Mouse (Mus musculus) forebrain, embryonic 15.5 days (tissue): ENCODE data around the gene Pdzd2. TPM values are rescaled to one million over a fixed set of nuclear protein-coding genes. Genes with fewer than 3 reads are reported as not detected.
A peak's percentile ranks its signal among the peaks of the same experiment; 100 is the strongest.

Experiments
- ATAC-seq: fragments of 200-750 bp; cut with Nextera tagmentation; replicated peaks from 2 replicates; pipeline ENCODE4 v1.8.0; 2017; ENCODE audit warnings: mild to moderate bottlenecking, moderate TSS enrichment, moderate library complexity
- H3K27ac ChIP-seq: fragments of 300-500 bp; sonication (generic); replicated peaks from 2 replicates; pipeline ENCODE4 v1.5.1; 2015; ENCODE audit warnings: mild to moderate bottlenecking, inconsistent platforms
- H3K27me3 ChIP-seq: fragments of 300-500 bp; sonication (generic); 2 replicates; pipeline ENCODE4 v1.6.1; 2015; ENCODE audit warnings: inconsistent platforms
- H3K36me3 ChIP-seq: fragments of 300-500 bp; sonication (generic); 2 replicates; pipeline ENCODE4 v1.6.1; 2015; ENCODE audit warnings: mild to moderate bottlenecking, inconsistent platforms
- H3K4me1 ChIP-seq: fragments of 300-500 bp; sonication (generic); 2 replicates; pipeline ENCODE4 v1.6.1; 2015; ENCODE audit warnings: inconsistent platforms
- H3K4me2 ChIP-seq: fragments of 300-500 bp; sonication (generic); replicated peaks from 2 replicates; pipeline ENCODE4 v1.6.1; 2015; ENCODE audit warnings: mild to moderate bottlenecking, inconsistent platforms
- H3K4me3 ChIP-seq: fragments of 300-500 bp; sonication (generic); 2 replicates; pipeline ENCODE4 v1.5.1; 2015; ENCODE audit warnings: mild to moderate bottlenecking, inconsistent platforms
- H3K9ac ChIP-seq: fragments of 300-500 bp; sonication (generic); replicated peaks from 2 replicates; pipeline ENCODE4 v1.6.1; 2015; ENCODE audit warnings: mild to moderate bottlenecking, inconsistent platforms
- H3K9me3 ChIP-seq: fragments of 300-500 bp; sonication (generic); 2 replicates; pipeline ENCODE4 v1.6.1; 2016; ENCODE audit warnings: inconsistent platforms
- WGBS: fragments of 180-500 bp; shearing (Covaris S2); methylation state at CpG from one replicate; pipeline ENCODE4 v1.1.7; 2015; ENCODE audit warnings: mixed read lengths; 5-methylcytosine and 5-hydroxymethylcytosine counted together
- polyA plus RNA-seq: library from polyadenylated mRNA; unstranded; fragments of >200 nt; fragmentation: Nextera tagmentation; extraction: Ambion mirVana; gene quantifications from 2 replicates; pipeline ENCODE4 v1.2.1, GENCODE M21; 2015

Pdzd2 gene
- polyA plus RNA-seq, 1 experiment from 2014 or later, result 10.3 TPM

DNA sequence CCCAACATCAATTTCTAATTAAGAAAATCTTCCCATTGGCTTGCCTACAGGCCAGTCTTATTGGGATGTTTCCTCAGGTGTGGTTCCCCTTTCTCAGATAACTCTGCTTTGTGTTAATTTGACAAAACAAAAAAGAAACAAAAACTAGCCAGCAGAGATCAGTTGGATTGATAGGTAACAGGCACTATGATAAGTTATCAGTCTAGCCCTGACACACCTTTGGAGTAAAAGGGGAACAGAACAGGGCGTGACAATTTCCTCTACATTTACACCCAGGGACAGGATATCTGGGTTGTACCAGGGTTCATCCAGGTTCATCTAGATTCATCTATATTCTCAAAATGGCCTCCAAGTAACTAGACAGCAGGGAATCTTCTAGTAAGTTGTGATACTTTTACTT is 18.0 kb upstream of the Pdzd2 start:
- no peaks in the 10 kb centered on the region for H3K9me3 ChIP-seq
- H3K4me1 ChIP-seq, result no peaks in the 10 kb centered on the region
- no peak for ATAC-seq
- H3K27ac ChIP-seq, result no peak overlapping the region
- WGBS, result 98% methylated on average over 1 of the region's 1 CpGs
- H3K9ac ChIP-seq, result no peak overlapping the region
- H3K4me3 ChIP-seq, result no peak overlapping the region
- H3K27me3 ChIP-seq, result no peaks in the 10 kb centered on the region
- H3K36me3 ChIP-seq, result no peaks in the 10 kb centered on the region
- H3K4me2 ChIP-seq, result no peak overlapping the region

DNA sequence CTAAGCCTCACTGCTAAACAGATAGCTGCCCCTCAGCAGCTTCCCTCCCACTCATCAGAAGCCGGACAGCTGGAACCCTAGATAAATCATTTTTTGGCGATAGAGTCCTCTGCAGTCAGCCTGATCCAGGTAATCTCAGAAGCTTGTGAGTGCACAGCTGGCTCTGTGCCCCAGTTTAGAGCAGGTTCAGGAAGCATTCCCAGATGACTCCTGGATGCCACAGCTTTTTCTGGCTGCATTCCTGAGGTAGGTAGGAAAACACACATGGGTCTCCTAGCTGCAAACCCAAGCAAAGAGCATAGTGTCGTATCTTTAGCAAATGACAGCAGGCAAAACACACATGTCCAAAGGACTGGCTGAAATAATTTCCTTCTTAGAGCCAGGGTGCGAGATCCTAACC is 13.5 kb upstream of the Pdzd2 start:
- no peak for ATAC-seq
- Histone ChIP-seq H3K9ac (no peak overlapping the region), H3K27ac (no peak overlapping the region), H3K4me1 (no peaks in the 10 kb centered on the region), H3K4me3 (no peak overlapping the region), H3K27me3 (no peaks in the 10 kb centered on the region), H3K9me3 (no peaks in the 10 kb centered on the region), H3K4me2 (no peak overlapping the region), H3K36me3 (no peaks in the 10 kb centered on the region)
- WGBS, result 84% methylated on average over 4 of the region's 4 CpGs

DNA sequence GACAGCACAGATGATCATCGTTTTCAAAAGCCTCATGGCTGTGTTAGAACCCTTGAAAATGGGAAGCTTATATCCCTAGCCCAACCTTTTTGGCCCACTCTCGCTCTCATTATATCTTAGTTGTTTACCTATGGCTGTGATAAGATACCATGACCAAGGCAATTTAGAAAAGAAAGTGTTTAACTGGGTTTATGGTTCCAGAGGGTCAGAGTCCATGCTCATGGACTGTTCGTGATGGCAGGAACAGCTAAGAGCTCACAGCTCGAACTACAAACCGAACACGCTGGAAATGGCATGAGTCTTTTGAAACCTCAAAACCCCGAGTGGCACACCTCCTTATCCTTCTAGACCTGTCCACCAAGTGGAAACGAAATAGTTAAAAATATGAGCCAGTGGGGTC is 11.2 kb upstream of the Pdzd2 start:
- Histone ChIP-seq H3K4me1 (no peaks in the 10 kb centered on the region), H3K27me3 (no peaks in the 10 kb centered on the region), H3K27ac (no peak overlapping the region), H3K9me3 (no peaks in the 10 kb centered on the region), H3K4me2 (no peak overlapping the region), H3K36me3 (no peaks in the 10 kb centered on the region), H3K9ac (no peak overlapping the region), H3K4me3 (no peak overlapping the region)
- ATAC-seq, result no peak
- WGBS, result 90% methylated on average over 8 of the region's 8 CpGs

GRCm38 (mm10) chr15:12749549-12750301 is 10.0 kb upstream of the Pdzd2 start:
- H3K4me1 ChIP-seq, result no peaks in the 10 kb centered on the region
- H3K27me3 ChIP-seq, result no peaks in the 10 kb centered on the region
- no peak overlapping the region for H3K4me2 ChIP-seq
- no peak for ATAC-seq
- no peak overlapping the region for H3K27ac ChIP-seq
- 90% methylated on average over 11 of the region's 11 CpGs for WGBS
- no peaks in the 10 kb centered on the region for H3K9me3 ChIP-seq
- H3K9ac ChIP-seq, result no peak overlapping the region
- no peaks in the 10 kb centered on the region for H3K36me3 ChIP-seq
- no peak overlapping the region for H3K4me3 ChIP-seq

GRCm38 (mm10) chr15:12742117-12742906 is 2.6 kb upstream of the Pdzd2 start:
- Histone ChIP-seq H3K4me2 (no peak overlapping the region), H3K4me1 (peaks cover 17% of the 10 kb centered on the region), H3K27ac (no peak overlapping the region), H3K9me3 (no peaks in the 10 kb centered on the region), H3K36me3 (no peaks in the 10 kb centered on the region), H3K27me3 (0 out of 2 replicates have a peak, but pooled peaks cover 5% of the 10 kb centered on the region), H3K9ac (no peak overlapping the region), H3K4me3 (no peak overlapping the region)
- ATAC-seq, result no peak
- 88% methylated on average over 6 of the region's 6 CpGs for WGBS

DNA sequence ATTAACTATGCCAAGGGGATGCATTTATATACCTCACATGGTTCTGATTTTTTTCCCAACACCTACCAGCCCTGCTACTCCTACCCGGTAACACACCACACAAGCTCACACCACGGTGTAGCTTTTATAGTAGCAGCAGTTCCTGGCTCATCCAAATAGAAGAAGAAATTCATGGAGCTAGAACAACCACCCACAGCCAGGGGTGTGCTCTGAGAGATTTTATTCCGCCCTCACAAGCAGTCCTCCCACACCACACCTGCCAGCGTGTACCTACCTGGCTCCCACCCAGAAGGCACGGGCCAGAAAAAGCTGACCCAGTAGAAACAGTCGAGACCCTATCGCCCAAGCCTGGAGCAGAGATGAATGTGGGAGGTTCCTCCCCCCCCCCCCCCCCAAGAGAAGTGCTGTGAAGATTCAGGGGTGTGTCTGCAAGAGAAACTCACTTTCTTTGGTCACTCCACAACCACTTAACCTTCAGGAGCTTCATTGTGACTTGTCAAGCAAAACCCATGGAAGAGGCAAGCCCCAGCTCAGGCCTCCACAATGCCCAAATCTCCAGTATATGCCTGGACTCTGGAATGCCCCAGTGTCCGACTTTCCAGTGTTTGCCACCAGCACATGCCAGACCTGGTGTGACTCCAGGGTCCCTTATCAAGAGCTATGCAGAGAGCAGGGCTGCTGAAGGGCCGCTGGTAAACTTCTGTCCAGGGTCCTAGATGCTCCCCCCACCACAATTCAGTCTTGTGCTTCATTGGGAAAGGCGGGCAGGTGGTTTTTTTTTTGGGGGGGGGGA is 1.2 kb downstream of the Pdzd2 start:
- 33% methylated on average over 10 of the region's 10 CpGs for WGBS
- Histone ChIP-seq H3K36me3 (no peaks in the 10 kb centered on the region), H3K4me1 (peaks cover 17% of the 10 kb centered on the region), H3K9me3 (no peaks in the 10 kb centered on the region), H3K4me2 (peak overlapping the region; percentile 84), H3K27me3 (0 out of 2 replicates have a peak, but pooled peaks cover 5% of the 10 kb centered on the region), H3K9ac (peak overlapping the region; percentile 60), H3K4me3 (peak overlapping the region; percentile 66), H3K27ac (no peak overlapping the region)
- no peak for ATAC-seq

DNA sequence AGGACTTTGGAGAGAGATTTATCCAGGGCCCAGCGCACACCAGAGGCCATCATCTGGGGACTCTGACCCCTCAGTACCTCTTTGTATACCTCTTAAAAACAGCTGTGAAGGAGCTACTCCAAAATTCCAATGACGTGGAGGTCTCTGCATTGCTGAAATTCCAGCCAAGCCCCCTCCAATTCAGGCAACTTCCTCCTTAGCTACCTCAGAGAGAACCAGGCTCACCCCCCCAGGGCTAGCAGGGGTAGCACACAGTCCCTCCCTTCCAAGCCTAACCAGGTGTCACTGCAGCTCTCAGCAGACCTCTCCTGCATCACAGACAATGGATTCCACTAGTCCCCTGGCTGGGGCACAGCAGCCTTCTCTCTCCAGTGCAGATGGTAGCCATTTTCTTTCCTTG is 4.5 kb downstream of the Pdzd2 start:
- H3K27ac ChIP-seq, result no peak overlapping the region
- H3K36me3 ChIP-seq, result no peaks in the 10 kb centered on the region
- H3K4me3 ChIP-seq, result no peak overlapping the region
- no peaks in the 10 kb centered on the region for H3K9me3 ChIP-seq
- 0 out of 2 replicates have a peak, but pooled peaks cover 5% of the 10 kb centered on the region for H3K27me3 ChIP-seq
- H3K9ac ChIP-seq, result no peak overlapping the region
- no peak for ATAC-seq
- H3K4me2 ChIP-seq, result no peak overlapping the region
- H3K4me1 ChIP-seq, result peaks cover 9% of the 10 kb centered on the region
- 45% methylated on average over 2 of the region's 2 CpGs for WGBS

- H3K9ac ChIP-seq, result no peak overlapping the region
- WGBS, result 71% methylated on average over 4 of the region's 4 CpGs
- ATAC-seq, result no peak
- 0 out of 2 replicates have a peak, but pooled peaks cover 5% of the 10 kb centered on the region for H3K27me3 ChIP-seq
- no peak overlapping the region for H3K27ac ChIP-seq
- H3K4me1 ChIP-seq, result peaks cover 6% of the 10 kb centered on the region; the same call in 1 of the 2 replicates
- H3K36me3 ChIP-seq, result no peaks in the 10 kb centered on the region
- no peaks in the 10 kb centered on the region for H3K9me3 ChIP-seq
- H3K4me2 ChIP-seq, result no peak overlapping the region
- no peak overlapping the region for H3K4me3 ChIP-seq
These were observed 5.5 kb downstream of the Pdzd2 start for GRCm38 (mm10) chr15:12734221-12734620.

- 85% methylated on average over 11 of the region's 11 CpGs for WGBS
- Histone ChIP-seq H3K36me3 (no peaks in the 10 kb centered on the region), H3K9me3 (no peaks in the 10 kb centered on the region), H3K4me3 (no peak overlapping the region), H3K9ac (no peak overlapping the region), H3K4me1 (no peaks in the 10 kb centered on the region), H3K27ac (no peak overlapping the region), H3K27me3 (no peaks in the 10 kb centered on the region), H3K4me2 (no peak overlapping the region)
- no peak for ATAC-seq
These were observed 7.1 kb downstream of the Pdzd2 start for GRCm38 (mm10) chr15:12732613-12733012.

- Histone ChIP-seq H3K27me3 (no peaks in the 10 kb centered on the region), H3K4me3 (no peak overlapping the region), H3K9me3 (no peaks in the 10 kb centered on the region), H3K27ac (no peak overlapping the region), H3K4me2 (no peak overlapping the region), H3K9ac (no peak overlapping the region), H3K4me1 (no peaks in the 10 kb centered on the region), H3K36me3 (no peaks in the 10 kb centered on the region)
- 84% methylated on average over 4 of the region's 4 CpGs for WGBS
- no peak for ATAC-seq
These were observed 11.3 kb downstream of the Pdzd2 start for GRCm38 (mm10) chr15:12728381-12728780.

GRCm38 (mm10) chr15:12725256-12725655 is 14.5 kb downstream of the Pdzd2 start:
- H3K4me1 ChIP-seq, result no peaks in the 10 kb centered on the region
- H3K4me3 ChIP-seq, result no peak overlapping the region
- H3K4me2 ChIP-seq, result no peak overlapping the region
- 77% methylated on average over 5 of the region's 5 CpGs for WGBS
- no peak overlapping the region for H3K27ac ChIP-seq
- H3K9me3 ChIP-seq, result no peaks in the 10 kb centered on the region
- ATAC-seq, result no peak
- no peaks in the 10 kb centered on the region for H3K27me3 ChIP-seq
- H3K9ac ChIP-seq, result no peak overlapping the region
- no peaks in the 10 kb centered on the region for H3K36me3 ChIP-seq
